Mouse (Mus musculus) stomach, embryonic 14.5 days (tissue): ENCODE results near the gene Rnaseh2a. TPM values are rescaled to one million over a fixed set of nuclear protein-coding genes. Genes with fewer than 3 reads are reported as not detected.

Source experiments
- ATAC-seq: fragments of 200-750 bp; cut with Nextera tagmentation; 2 replicates; pipeline ENCODE4 v1.8.0; 2017; ENCODE audit warnings: low read depth, moderate TSS enrichment; ENCODE audit not compliant: insufficient number of reproducible peaks, insufficient read depth, low FRiP score
- H3K27ac ChIP-seq: fragments of 300-500 bp; sonication (generic); 2 replicates; pipeline ENCODE4 v1.5.1; 2014; ENCODE audit warnings: mild to moderate bottlenecking, low read length, moderate library complexity, mixed read lengths
- H3K27me3 ChIP-seq: fragments of 300-500 bp; sonication (generic); 2 replicates; pipeline ENCODE4 v1.6.1; 2014; ENCODE audit warnings: low read length, control low read depth, mixed read lengths; ENCODE audit not compliant: control insufficient read depth, insufficient read depth
- H3K36me3 ChIP-seq: fragments of 300-500 bp; sonication (generic); 2 replicates; pipeline ENCODE4 v1.6.1; 2014; ENCODE audit warnings: mild to moderate bottlenecking, control low read depth, low read length, moderate library complexity, mixed read lengths; ENCODE audit not compliant: control insufficient read depth, insufficient read depth
- H3K4me1 ChIP-seq: fragments of 300-500 bp; sonication (generic); 2 replicates; pipeline ENCODE4 v1.6.1; 2014; ENCODE audit warnings: low read length, control low read depth, mixed read lengths; ENCODE audit not compliant: control insufficient read depth, insufficient read depth
- H3K4me2 ChIP-seq: fragments of 300-500 bp; sonication (generic); replicated peaks from 2 replicates; pipeline ENCODE4 v1.6.1; 2014; ENCODE audit warnings: low read depth, low read length, control low read depth
- H3K4me3 ChIP-seq: fragments of 300-500 bp; sonication (generic); 2 replicates; pipeline ENCODE4 v1.5.1; 2014; ENCODE audit warnings: low read depth, low read length, control low read depth
- H3K9ac ChIP-seq: fragments of 300-500 bp; sonication (generic); replicated peaks from 2 replicates; pipeline ENCODE4 v1.6.1; 2014; ENCODE audit warnings: low read depth, mild to moderate bottlenecking, control low read depth, low read length, moderate library complexity, mixed read lengths
- H3K9me3 ChIP-seq: fragments of 300-500 bp; sonication (generic); 2 replicates; pipeline ENCODE4 v1.6.1; 2016; ENCODE audit warnings: low read depth, low read length, control low read depth; ENCODE audit not compliant: control insufficient read depth
- WGBS: fragments of 180-500 bp; shearing (Covaris S2); extraction: QIAGEN DNeasy Blood & Tissue Kit; methylation state at CpG from one replicate; pipeline ENCODE4 v1.1.7; 2014; 5-methylcytosine and 5-hydroxymethylcytosine counted together
- polyA plus RNA-seq: library from polyadenylated mRNA; unstranded; fragments of >200 nt; fragmentation: Nextera tagmentation; extraction: Ambion mirVana; gene quantifications from 2 replicates; pipeline ENCODE4 v1.2.1, GENCODE M21; 2014

Gene Rnaseh2a
- polyA plus RNA-seq, 1 experiment from 2014 or later, result 114 TPM

DNA sequence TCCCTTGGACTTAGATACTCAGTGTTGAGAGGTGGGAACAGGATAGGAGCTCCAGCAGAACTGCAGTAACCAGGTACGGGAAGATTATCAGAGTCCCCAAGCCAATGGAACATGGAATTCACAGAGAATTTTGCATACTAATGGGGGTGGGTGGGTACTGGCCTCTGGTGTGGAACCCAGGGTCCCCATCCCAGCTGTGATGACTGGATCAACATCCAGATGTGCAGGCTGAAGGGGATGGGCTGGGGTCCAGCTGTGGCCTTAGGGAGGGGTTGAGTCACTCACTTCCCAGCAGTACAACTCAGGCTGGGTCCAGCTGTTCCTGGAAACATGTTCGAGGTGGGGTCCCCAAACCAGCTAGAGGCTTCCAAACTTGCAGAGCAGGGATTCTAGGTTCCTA, 18.3 kb upstream of the Rnaseh2a start:
- no peak overlapping the region for H3K9ac ChIP-seq
- no peak for ATAC-seq
- 71% methylated on average over 2 of the region's 2 CpGs for WGBS
- 0 out of 2 replicates have a peak, but pooled peaks cover 3% of the 10 kb centered on the region for H3K27me3 ChIP-seq
- peaks cover 28% of the 10 kb centered on the region for H3K4me1 ChIP-seq
- no peak overlapping the region for H3K27ac ChIP-seq
- H3K4me3 ChIP-seq, result no peak overlapping the region
- H3K36me3 ChIP-seq, result no peaks in the 10 kb centered on the region
- H3K4me2 ChIP-seq, result no peak overlapping the region
- no peaks in the 10 kb centered on the region for H3K9me3 ChIP-seq

DNA sequence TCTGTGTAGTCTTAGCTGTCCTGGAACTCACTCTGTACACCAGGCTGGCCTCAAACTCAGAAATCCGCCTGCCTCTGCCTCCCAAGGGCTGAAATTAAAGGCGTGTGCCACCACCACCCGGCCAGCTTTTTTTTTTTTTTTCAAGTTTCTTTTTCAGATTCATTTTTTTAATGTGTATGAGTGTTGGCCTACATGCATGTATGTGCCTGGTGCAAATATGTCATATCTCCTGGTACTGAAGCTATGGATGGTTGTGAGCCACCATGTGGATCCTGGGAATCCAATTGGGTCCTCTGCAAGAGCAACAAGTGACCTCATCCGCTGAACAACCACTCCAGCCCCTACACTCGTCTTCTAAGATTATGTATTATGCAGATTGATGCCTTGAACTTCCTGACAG, 17.8 kb upstream of the Rnaseh2a start:
- H3K9me3 ChIP-seq, result no peaks in the 10 kb centered on the region
- H3K27me3 ChIP-seq, result 0 out of 2 replicates have a peak, but pooled peaks cover 3% of the 10 kb centered on the region
- H3K4me2 ChIP-seq, result no peak overlapping the region
- no peak overlapping the region for H3K9ac ChIP-seq
- peaks cover 28% of the 10 kb centered on the region for H3K4me1 ChIP-seq
- H3K36me3 ChIP-seq, result no peaks in the 10 kb centered on the region
- ATAC-seq, result no peak
- WGBS, result 80% methylated on average over 5 of the region's 5 CpGs
- H3K27ac ChIP-seq, result no peak overlapping the region
- no peak overlapping the region for H3K4me3 ChIP-seq

DNA sequence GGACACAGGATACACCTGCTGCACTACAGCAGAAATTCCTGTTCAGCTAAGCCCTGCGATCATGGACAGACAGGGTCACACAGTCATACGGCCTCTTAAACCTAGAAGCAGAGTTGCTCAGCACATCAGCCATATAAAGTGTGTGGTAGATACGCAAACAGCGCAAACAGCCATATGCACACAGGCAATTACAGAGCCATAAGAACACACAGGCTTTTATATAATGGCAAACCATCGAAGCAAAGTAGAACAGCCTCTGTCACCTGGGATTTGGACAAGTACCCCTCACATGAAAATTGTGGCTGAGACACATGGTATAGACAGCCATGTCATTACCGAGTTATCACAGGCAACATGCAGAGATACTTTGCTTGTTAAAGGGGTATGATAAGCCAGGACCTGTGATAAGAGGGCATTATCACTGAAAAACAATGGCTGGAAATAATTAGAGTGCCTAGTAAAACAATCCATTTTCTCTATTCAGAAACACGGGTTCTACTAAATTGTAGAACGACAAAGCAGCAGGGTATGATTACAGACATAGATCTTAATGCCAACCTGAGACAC, 16.9 kb upstream of the Rnaseh2a start:
- ATAC-seq, result no peak
- H3K4me2 ChIP-seq, result peak overlapping the region; percentile 99
- H3K36me3 ChIP-seq, result no peaks in the 10 kb centered on the region
- no peaks in the 10 kb centered on the region for H3K9me3 ChIP-seq
- H3K4me3 ChIP-seq, result peak overlapping the region; percentile 39
- peak overlapping the region; percentile 89 for H3K27ac ChIP-seq
- peak overlapping the region; percentile 33; the same call in 1 of the 2 replicates for H3K9ac ChIP-seq
- H3K4me1 ChIP-seq, result peaks cover 33% of the 10 kb centered on the region
- WGBS, result 31% methylated on average over 8 of the region's 8 CpGs
- H3K27me3 ChIP-seq, result 0 out of 2 replicates have a peak, but pooled peaks cover 3% of the 10 kb centered on the region

DNA sequence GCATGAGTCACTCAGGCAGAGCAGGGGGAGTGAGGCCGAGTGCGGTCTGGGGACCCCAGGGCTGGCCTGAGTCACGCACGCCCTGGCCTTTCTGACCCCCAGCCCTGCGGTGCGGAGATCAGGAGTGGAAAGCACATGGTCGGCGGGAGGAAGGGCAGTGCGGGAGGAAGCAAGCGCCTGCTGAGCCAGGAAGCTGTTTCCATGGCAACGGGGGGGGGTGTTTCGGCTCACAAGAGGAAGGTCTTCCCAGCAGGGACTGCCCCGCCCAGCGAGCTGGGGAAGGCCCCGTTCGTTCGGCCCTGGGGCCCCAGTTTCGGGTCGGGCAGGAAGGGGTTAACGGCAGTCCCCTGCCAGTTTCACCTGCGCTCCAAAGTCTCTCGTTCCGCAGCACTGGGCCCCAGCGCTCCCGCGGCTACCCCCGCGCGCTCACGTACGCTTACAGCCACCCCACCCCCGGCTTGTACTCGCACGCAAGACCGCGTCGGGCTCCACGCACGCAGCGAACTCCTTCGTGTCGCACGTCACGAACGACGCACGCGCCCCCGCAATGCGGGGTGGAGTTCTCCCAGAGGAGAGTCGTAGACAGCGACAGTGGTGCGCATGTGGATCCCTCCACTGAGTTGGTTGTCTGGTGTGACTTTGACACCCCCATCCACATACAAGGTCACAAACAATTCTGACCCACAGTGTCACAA, 16.3 kb upstream of the Rnaseh2a start:
- under 1% methylated on average over 53 of the region's 53 CpGs for WGBS
- peak; percentile 50 for ATAC-seq
- H3K27me3 ChIP-seq, result 0 out of 2 replicates have a peak, but pooled peaks cover 3% of the 10 kb centered on the region

DNA sequence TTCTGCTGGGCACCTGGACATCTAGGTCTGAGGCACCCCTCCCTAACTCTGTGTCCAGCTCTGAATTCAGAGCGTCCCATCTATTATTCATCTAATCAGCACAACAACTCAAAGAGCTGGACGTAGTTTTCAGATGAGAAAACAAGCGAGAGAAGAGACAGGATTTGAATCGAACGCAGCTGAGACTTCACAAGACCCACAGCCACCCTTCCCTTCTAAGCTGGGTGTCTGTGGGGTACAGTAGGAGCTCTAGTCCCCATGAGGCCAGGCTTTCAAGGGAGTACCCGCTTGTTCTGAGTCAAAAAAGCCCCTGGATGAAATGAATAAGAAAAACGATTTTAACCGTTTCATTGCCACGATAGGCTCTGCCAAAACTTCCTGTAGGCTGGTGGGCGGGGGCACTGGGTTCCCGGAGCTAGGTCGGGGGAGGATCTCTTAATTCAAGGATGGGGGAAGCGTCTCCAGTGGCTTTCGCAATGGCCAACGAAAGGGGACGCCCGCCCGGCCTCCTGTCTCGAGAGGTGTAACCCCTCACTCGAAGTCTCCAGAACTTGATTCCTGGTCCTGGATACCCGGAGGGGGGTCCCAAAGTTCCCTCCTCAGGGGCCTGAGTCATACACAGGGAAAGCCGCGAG, 15.6 kb upstream of the Rnaseh2a start:
- 0 out of 2 replicates have a peak, but pooled peaks cover 3% of the 10 kb centered on the region for H3K27me3 ChIP-seq
- no peaks in the 10 kb centered on the region for H3K9me3 ChIP-seq
- WGBS, result under 1% methylated on average over 23 of the region's 23 CpGs
- H3K27ac ChIP-seq, result peak overlapping the region; percentile 89
- ATAC-seq, result no peak
- peaks cover 41% of the 10 kb centered on the region for H3K4me1 ChIP-seq
- peak overlapping the region; percentile 99 for H3K4me2 ChIP-seq
- peak overlapping the region; percentile 33; the same call in 1 of the 2 replicates for H3K9ac ChIP-seq
- H3K4me3 ChIP-seq, result peak overlapping the region; percentile 39
- no peaks in the 10 kb centered on the region for H3K36me3 ChIP-seq

More for the DNA sequence above, 16.3 kb upstream of the Rnaseh2a start:
- Histone ChIP-seq H3K36me3 (no peaks in the 10 kb centered on the region), H3K9ac (peak overlapping the region; percentile 33; the same call in 1 of the 2 replicates), H3K4me3 (peak overlapping the region; percentile 39), H3K4me1 (peaks cover 36% of the 10 kb centered on the region), H3K27ac (peak overlapping the region; percentile 89), H3K9me3 (no peaks in the 10 kb centered on the region), H3K4me2 (peak overlapping the region; percentile 99)

DNA sequence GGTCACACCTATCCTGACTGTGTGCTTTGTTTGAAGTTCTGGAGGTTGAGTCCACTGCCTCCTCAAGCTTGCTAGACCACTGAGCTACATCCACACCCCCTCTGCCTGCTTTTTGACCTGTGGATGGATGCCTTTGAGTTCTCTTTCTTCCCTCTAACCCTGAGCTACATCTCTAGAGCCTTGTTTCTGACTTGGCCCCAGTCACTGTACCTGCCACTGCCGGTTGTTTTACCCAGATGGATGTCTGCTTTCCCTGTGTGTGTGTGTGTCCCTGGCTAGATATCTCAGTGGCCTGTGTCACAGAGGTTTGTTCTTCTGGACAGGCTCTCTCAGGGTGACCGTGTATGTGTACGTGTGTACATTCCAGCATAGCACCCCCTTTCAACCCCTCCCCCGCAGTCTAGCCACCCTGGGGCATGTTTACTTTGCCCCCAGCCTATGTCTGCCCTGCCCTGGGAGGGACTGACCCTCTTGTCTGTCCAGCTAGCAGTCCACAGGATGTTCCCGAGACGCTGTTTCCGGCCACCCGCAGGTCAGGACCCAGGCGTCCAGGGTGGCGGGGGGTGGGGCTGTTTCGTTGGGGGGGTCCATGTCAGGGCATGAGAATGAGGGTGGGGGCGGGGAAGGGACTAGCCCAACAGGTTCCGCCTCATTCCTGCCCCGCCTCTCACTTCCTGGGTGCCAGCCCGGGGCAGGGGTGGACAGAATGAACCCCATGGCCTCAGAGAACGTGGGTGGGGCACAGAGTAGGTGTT, 14.9 kb upstream of the Rnaseh2a start:
- Histone ChIP-seq H3K4me3 (peak overlapping the region; percentile 39; the same call in 1 of the 2 replicates), H3K9ac (no peak overlapping the region), H3K27me3 (0 out of 2 replicates have a peak, but pooled peaks cover 3% of the 10 kb centered on the region), H3K36me3 (no peaks in the 10 kb centered on the region), H3K4me1 (peaks cover 47% of the 10 kb centered on the region), H3K9me3 (no peaks in the 10 kb centered on the region), H3K27ac (peak overlapping the region; percentile 89), H3K4me2 (peak overlapping the region; percentile 99)
- ATAC-seq, result no peak; the same call in 1 of the 2 replicates
- 6% methylated on average over 16 of the region's 16 CpGs for WGBS

- no peak for ATAC-seq
- H3K4me2 ChIP-seq, result no peak overlapping the region
- H3K36me3 ChIP-seq, result no peaks in the 10 kb centered on the region
- no peaks in the 10 kb centered on the region for H3K9me3 ChIP-seq
- H3K4me3 ChIP-seq, result no peak overlapping the region
- peaks cover 61% of the 10 kb centered on the region for H3K4me1 ChIP-seq
- no peak overlapping the region for H3K9ac ChIP-seq
- H3K27ac ChIP-seq, result peak overlapping the region; percentile 89
- 0 out of 2 replicates have a peak, but pooled peaks cover 3% of the 10 kb centered on the region for H3K27me3 ChIP-seq
- 55% methylated on average over 3 of the region's 3 CpGs for WGBS
Measured at GRCm38 (mm10) chr8:84982499-84983011, 13.0 kb upstream of the Rnaseh2a start.
